Mouse (Mus musculus): ENCODE measurements around the gene 4930432M17Rik. TPM values are rescaled to one million over a fixed set of nuclear protein-coding genes. Genes with fewer than 3 reads are reported as not detected.

Gene 4930432M17Rik
- polyA plus RNA-seq, 1 experiment from 2014 or later = not detected

DNA sequence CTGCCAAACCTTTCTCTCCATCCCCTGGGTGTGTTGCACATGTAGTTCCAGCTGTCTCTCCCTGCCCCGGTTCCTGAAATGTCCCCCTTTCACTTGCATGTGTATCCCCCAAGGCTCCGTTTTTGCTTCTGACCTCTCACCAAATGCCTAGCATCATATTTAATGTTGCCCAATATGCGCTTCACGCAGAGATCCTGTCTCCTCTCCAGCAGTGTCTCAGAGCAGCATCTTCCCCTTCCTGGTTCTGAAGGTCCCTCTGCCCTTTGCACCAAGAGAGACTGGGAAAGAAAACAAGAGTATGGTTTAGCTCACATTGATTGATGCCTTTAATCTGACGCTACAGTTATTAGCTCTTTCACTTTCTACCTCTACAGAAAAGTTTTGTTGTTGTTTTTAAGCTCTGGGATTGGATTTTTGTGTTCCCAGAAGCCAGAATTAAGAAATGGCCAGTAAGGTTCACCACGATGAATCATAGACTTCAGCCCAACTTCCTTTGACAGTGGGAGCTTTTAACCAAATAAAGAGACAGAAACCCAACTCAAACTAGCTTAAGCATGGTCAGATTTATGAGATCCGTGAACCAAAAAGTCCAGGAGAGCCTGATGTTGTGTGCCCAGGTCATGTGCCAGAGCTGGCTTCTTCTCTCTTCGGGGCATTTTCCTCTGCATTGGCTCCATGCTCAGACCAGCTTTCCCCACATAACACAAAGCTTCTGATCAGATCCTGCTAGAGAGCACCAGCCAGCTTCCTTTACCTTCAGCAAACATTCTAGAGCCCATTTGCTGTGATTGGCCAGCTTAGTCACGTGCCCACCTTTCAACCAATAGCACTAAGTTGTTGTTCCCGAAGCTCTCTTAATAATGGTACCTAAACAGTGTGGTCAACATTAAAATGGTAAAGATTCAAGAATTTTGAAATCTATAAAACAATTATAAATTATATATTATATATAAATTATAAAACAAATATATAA is 12.2 kb downstream of the 4930432M17Rik start:
- Histone ChIP-seq H3K9me3 (replicated peaks; ENCODE audit: control insufficient read depth, low read length) (no peaks in the 10 kb centered on the region), H3K9ac (ENCODE audit: low read depth, low read length) (no peak overlapping the region), H3K4me1 (ENCODE audit: control insufficient read depth, low read depth, low read length) (no peaks in the 10 kb centered on the region; the same call in 1 of the 2 replicates), H3K4me3 (ENCODE audit: low read depth, low read length) (no peak overlapping the region), H3K4me2 (ENCODE audit: low read depth, low read length) (no peak overlapping the region), H3K36me3 (ENCODE audit: control insufficient read depth, insufficient read depth) (no peaks in the 10 kb centered on the region), H3K27ac (ENCODE audit: low read length) (no peak overlapping the region), H3K27me3 (ENCODE audit: control insufficient read depth, insufficient read depth, low read depth, low read length) (no peaks in the 10 kb centered on the region)
- ATAC-seq (ENCODE audit: low read depth) = no peak
- whole genome bisulfite sequencing (ENCODE audit: insufficient replicate concordance) = 60% methylated on average over 10 of the region's 10 CpGs

DNA sequence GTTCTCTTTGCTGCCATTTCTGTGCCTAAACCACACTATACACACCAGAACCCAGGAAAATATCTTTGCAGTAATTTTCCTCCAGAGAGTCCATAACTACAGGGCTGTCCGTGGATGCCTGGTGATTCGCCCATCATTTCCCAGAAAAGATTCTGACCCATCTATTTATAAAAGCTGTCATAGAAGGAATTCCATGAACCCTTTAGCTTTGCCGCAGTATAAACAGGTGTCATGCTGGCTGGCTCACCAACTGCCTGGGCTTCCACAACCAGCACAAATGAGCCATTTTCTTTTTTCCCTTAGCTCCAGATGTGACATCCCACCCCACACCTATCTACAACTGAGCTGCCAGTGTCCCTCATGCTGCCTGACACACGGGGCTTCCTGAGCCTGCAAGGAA is 14.0 kb downstream of the 4930432M17Rik start:
- no peak overlapping the region for H3K27ac ChIP-seq (ENCODE audit: low read length)
- 53% methylated on average over 4 of the region's 4 CpGs for WGBS (ENCODE audit: insufficient replicate concordance)
- H3K4me3 ChIP-seq (ENCODE audit: low read depth, low read length) = no peak overlapping the region
- H3K9me3 ChIP-seq (replicated peaks; ENCODE audit: control insufficient read depth, low read length) = no peaks in the 10 kb centered on the region
- H3K4me2 ChIP-seq (ENCODE audit: low read depth, low read length) = no peak overlapping the region
- no peaks in the 10 kb centered on the region; the same call in 1 of the 2 replicates for H3K4me1 ChIP-seq (ENCODE audit: control insufficient read depth, low read depth, low read length)
- H3K9ac ChIP-seq (ENCODE audit: low read depth, low read length) = no peak overlapping the region
- H3K36me3 ChIP-seq (ENCODE audit: control insufficient read depth, insufficient read depth) = no peaks in the 10 kb centered on the region
- H3K27me3 ChIP-seq (ENCODE audit: control insufficient read depth, insufficient read depth, low read depth, low read length) = no peaks in the 10 kb centered on the region
- ATAC-seq (ENCODE audit: low read depth) = no peak

GRCm38 (mm10) chr3:121684963-121685362 is 14.4 kb downstream of the 4930432M17Rik start:
- peak; percentile 33; the same call in 1 of the 2 replicates for ATAC-seq (ENCODE audit: low read depth)
- H3K27ac ChIP-seq (ENCODE audit: low read length) = no peak overlapping the region
- H3K36me3 ChIP-seq (ENCODE audit: control insufficient read depth, insufficient read depth) = no peaks in the 10 kb centered on the region
- no peak overlapping the region for H3K4me2 ChIP-seq (ENCODE audit: low read depth, low read length)
- H3K27me3 ChIP-seq (ENCODE audit: control insufficient read depth, insufficient read depth, low read depth, low read length) = no peaks in the 10 kb centered on the region
- no peak overlapping the region for H3K4me3 ChIP-seq (ENCODE audit: low read depth, low read length)
- H3K9me3 ChIP-seq (replicated peaks; ENCODE audit: control insufficient read depth, low read length) = no peaks in the 10 kb centered on the region
- no peaks in the 10 kb centered on the region; the same call in 1 of the 2 replicates for H3K4me1 ChIP-seq (ENCODE audit: control insufficient read depth, low read depth, low read length)
- H3K9ac ChIP-seq (ENCODE audit: low read depth, low read length) = no peak overlapping the region
- WGBS (ENCODE audit: insufficient replicate concordance) = 56% methylated on average over 4 of the region's 4 CpGs

DNA sequence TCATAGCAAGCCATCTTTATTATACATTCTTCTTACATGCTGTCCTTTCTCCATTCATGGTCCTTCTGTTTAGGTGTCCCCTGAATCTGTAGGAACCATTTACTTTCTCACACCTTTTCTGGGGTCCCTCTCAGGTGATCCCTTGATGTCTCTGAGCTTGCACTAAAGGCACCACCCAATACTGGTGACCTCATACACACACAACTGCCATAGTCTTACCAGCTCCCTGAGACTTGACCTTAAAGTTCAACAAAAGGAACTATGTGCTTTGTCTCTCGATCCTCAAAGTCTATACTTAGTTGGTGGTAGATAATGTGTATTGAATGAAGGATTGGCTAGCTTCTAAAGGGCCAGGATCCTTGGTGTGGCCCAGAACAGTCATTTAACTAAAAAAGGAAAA is 15.4 kb downstream of the 4930432M17Rik start:
- 51% methylated on average over 1 of the region's 1 CpGs for WGBS (ENCODE audit: insufficient replicate concordance)
- no peaks in the 10 kb centered on the region for H3K27me3 ChIP-seq (ENCODE audit: control insufficient read depth, insufficient read depth, low read depth, low read length)
- H3K4me3 ChIP-seq (ENCODE audit: low read depth, low read length) = no peak overlapping the region
- H3K27ac ChIP-seq (ENCODE audit: low read length) = no peak overlapping the region
- H3K9ac ChIP-seq (ENCODE audit: low read depth, low read length) = no peak overlapping the region
- H3K36me3 ChIP-seq (ENCODE audit: control insufficient read depth, insufficient read depth) = no peaks in the 10 kb centered on the region
- no peaks in the 10 kb centered on the region; the same call in 1 of the 2 replicates for H3K4me1 ChIP-seq (ENCODE audit: control insufficient read depth, low read depth, low read length)
- no peaks in the 10 kb centered on the region for H3K9me3 ChIP-seq (replicated peaks; ENCODE audit: control insufficient read depth, low read length)
- no peak overlapping the region for H3K4me2 ChIP-seq (ENCODE audit: low read depth, low read length)
- ATAC-seq (ENCODE audit: low read depth) = no peak

DNA sequence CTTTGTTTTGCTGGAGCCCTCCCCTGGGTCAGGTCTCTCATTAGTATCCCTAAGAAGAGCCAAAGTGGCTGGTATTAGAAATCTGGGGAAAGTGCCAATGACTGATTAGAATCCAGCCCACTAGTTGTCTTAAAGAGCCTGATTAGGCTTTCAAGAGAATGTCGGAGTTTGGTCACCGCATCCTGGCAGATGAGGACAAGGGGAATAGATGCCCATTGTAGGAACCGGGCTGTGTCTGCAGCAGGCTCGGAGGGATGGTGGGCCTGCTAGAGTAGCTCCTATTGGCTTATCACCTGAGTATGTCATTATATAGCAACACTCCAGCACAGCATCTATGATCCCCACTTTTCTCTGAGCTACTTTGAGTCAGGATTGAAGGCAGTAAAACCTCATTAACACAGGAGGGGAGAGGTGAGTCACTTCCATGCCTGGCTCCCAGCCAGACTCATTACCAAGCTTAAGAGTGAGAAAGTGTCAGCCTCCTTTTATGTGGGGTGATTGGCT is 15.9 kb downstream of the 4930432M17Rik start:
- Histone ChIP-seq H3K9ac (ENCODE audit: low read depth, low read length) (no peak overlapping the region), H3K4me1 (ENCODE audit: control insufficient read depth, low read depth, low read length) (no peaks in the 10 kb centered on the region; the same call in 1 of the 2 replicates), H3K27me3 (ENCODE audit: control insufficient read depth, insufficient read depth, low read depth, low read length) (no peaks in the 10 kb centered on the region), H3K4me2 (ENCODE audit: low read depth, low read length) (no peak overlapping the region), H3K4me3 (ENCODE audit: low read depth, low read length) (no peak overlapping the region), H3K9me3 (replicated peaks; ENCODE audit: control insufficient read depth, low read length) (no peaks in the 10 kb centered on the region), H3K27ac (ENCODE audit: low read length) (no peak overlapping the region), H3K36me3 (ENCODE audit: control insufficient read depth, insufficient read depth) (no peaks in the 10 kb centered on the region)
- 73% methylated on average over 4 of the region's 4 CpGs for WGBS (ENCODE audit: insufficient replicate concordance)
- no peak for ATAC-seq (ENCODE audit: low read depth)

GRCm38 (mm10) chr3:121687741-121688140 is 17.2 kb downstream of the 4930432M17Rik start:
- no peak overlapping the region for H3K9ac ChIP-seq (ENCODE audit: low read depth, low read length)
- H3K27me3 ChIP-seq (ENCODE audit: control insufficient read depth, insufficient read depth, low read depth, low read length) = no peaks in the 10 kb centered on the region
- H3K9me3 ChIP-seq (replicated peaks; ENCODE audit: control insufficient read depth, low read length) = no peaks in the 10 kb centered on the region
- H3K27ac ChIP-seq (ENCODE audit: low read length) = no peak overlapping the region
- H3K4me1 ChIP-seq (ENCODE audit: control insufficient read depth, low read depth, low read length) = no peaks in the 10 kb centered on the region; the same call in 1 of the 2 replicates
- H3K36me3 ChIP-seq (ENCODE audit: control insufficient read depth, insufficient read depth) = no peaks in the 10 kb centered on the region
- no peak overlapping the region for H3K4me2 ChIP-seq (ENCODE audit: low read depth, low read length)
- WGBS (ENCODE audit: insufficient replicate concordance) = 56% methylated on average over 3 of the region's 3 CpGs
- ATAC-seq (ENCODE audit: low read depth) = no peak
- H3K4me3 ChIP-seq (ENCODE audit: low read depth, low read length) = no peak overlapping the region

- Histone ChIP-seq H3K4me1 (ENCODE audit: control insufficient read depth, low read depth, low read length) (no peaks in the 10 kb centered on the region; the same call in 1 of the 2 replicates), H3K4me3 (ENCODE audit: low read depth, low read length) (no peak overlapping the region), H3K27me3 (ENCODE audit: control insufficient read depth, insufficient read depth, low read depth, low read length) (no peaks in the 10 kb centered on the region), H3K9ac (ENCODE audit: low read depth, low read length) (no peak overlapping the region), H3K4me2 (ENCODE audit: low read depth, low read length) (no peak overlapping the region), H3K36me3 (ENCODE audit: control insufficient read depth, insufficient read depth) (no peaks in the 10 kb centered on the region), H3K9me3 (replicated peaks; ENCODE audit: control insufficient read depth, low read length) (no peaks in the 10 kb centered on the region), H3K27ac (ENCODE audit: low read length) (no peak overlapping the region)
- ATAC-seq (ENCODE audit: low read depth) = no peak
- WGBS (ENCODE audit: insufficient replicate concordance) = 29% methylated on average over 5 of the region's 5 CpGs
These were observed 18.5 kb downstream of the 4930432M17Rik start for GRCm38 (mm10) chr3:121689029-121689428.

GRCm38 (mm10) chr3:121689697-121690096 is 19.1 kb downstream of the 4930432M17Rik start:
- no peak overlapping the region for H3K9ac ChIP-seq (ENCODE audit: low read depth, low read length)
- WGBS (ENCODE audit: insufficient replicate concordance) = 35% methylated on average over 3 of the region's 3 CpGs
- no peak overlapping the region for H3K27ac ChIP-seq (ENCODE audit: low read length)
- ATAC-seq (ENCODE audit: low read depth) = no peak
- H3K4me1 ChIP-seq (ENCODE audit: control insufficient read depth, low read depth, low read length) = no peaks in the 10 kb centered on the region; the same call in 1 of the 2 replicates
- H3K4me3 ChIP-seq (ENCODE audit: low read depth, low read length) = no peak overlapping the region
- H3K36me3 ChIP-seq (ENCODE audit: control insufficient read depth, insufficient read depth) = no peaks in the 10 kb centered on the region
- no peaks in the 10 kb centered on the region for H3K9me3 ChIP-seq (replicated peaks; ENCODE audit: control insufficient read depth, low read length)
- H3K4me2 ChIP-seq (ENCODE audit: low read depth, low read length) = no peak overlapping the region
- H3K27me3 ChIP-seq (ENCODE audit: control insufficient read depth, insufficient read depth, low read depth, low read length) = no peaks in the 10 kb centered on the region
